Mouse (Mus musculus) cerebellum, adult 8-10 months (tissue): ENCODE measurements at regions not wholly inside any gene's neighbourhood (a gene's known extent, or its start where the extent isn't known, plus 50 kb on each side); places are given as distances from the start of the nearest gene placed in this dataset.

ENCODE experiments used
- DNase-seq: peaks from one replicate; pipeline ENCODE4 v3.0.0; 2022

- DNase-seq = peak; percentile 1
These were observed 376.9 kb upstream of the Luzp2 start for GRCm38 (mm10) chr7:54458386-54458785.

- no peak for DNase-seq
These were observed 344.0 kb upstream of the Luzp2 start for GRCm38 (mm10) chr7:54491254-54491653.

- no peak for DNase-seq
These were observed 330.1 kb upstream of the Luzp2 start for GRCm38 (mm10) chr7:54505235-54505634.

DNA sequence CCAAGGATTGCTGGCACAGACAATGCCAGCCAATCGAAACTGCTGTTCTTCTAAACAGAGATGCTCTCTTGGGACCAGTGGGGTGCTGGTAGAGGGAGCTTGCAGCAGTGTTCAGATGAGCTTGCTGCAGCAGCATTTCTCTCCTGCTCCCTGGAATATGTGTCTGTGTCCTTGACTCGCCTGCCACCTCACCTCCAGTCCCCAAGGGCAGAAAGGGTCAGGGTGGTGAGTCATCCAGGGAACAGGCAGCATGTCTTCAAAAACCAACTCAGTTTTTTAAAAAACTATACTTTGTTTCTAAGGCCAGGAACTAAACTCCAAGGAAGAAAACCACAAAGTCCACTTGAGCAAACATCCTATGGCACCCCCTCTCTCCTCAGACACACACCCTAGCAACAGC lies 328.3 kb upstream of the Luzp2 start:
- DNase-seq = no peak

- DNase-seq = no peak
These were observed 299.6 kb upstream of the Luzp2 start for GRCm38 (mm10) chr7:54535693-54536092.

DNA sequence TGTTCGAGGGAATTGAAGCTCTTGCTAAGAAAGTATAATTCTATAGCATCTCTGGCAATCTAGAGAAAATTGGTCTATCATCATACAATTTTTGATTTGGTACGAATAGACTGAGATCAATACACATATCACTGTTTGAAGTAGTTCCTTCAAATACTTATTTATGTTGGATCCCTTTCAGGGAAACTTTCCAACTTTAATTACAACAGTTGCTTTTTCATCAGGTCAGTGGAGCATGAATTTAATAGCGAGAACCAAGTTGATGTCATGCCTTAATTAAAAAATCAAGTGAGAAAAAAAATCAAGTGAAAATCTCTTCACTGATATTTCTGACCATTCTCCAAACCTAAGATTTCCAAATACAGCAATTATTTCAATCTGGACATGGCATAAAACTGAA lies 277.9 kb upstream of the Luzp2 start:
- DNase-seq = no peak

DNA sequence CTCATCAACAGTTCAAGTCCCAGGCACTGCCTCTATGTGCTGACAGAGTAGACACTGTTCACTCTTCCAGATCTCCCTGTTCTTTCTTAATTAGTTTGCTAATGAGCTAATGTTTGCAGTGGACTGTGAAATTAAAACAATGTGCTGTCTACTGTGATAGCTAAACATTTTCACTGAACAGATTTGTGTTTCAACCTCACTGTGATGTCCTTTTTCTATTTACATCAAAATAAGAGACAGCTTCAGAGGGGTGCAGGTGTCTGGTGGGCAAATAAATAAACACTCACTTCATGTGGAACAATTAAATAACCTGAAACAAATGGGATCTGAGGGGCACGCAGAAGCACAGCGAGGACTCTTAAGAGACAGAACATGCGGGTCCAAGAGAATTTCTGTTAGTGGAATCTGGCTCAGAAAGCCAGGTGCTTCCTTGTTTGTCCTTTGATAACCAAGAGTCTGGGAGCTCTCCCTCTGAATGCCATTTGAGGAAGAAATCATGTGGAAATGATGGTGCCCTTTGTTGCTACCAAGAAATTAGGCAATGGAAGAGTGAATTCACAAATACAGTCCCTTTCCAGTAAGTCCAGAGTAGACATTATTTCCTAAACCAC lies 269.6 kb upstream of the Luzp2 start:
- DNase-seq = no peak

- DNase-seq = no peak
These were observed 235.5 kb upstream of the Luzp2 start for GRCm38 (mm10) chr7:54599776-54600175.

GRCm38 (mm10) chr7:54622436-54622835 lies 212.9 kb upstream of the Luzp2 start:
- DNase-seq = no peak

GRCm38 (mm10) chr7:54633930-54634329 lies 201.4 kb upstream of the Luzp2 start:
- DNase-seq = peak; percentile 11

- no peak for DNase-seq
These were observed 200.8 kb upstream of the Luzp2 start for GRCm38 (mm10) chr7:54634348-54635035.

DNA sequence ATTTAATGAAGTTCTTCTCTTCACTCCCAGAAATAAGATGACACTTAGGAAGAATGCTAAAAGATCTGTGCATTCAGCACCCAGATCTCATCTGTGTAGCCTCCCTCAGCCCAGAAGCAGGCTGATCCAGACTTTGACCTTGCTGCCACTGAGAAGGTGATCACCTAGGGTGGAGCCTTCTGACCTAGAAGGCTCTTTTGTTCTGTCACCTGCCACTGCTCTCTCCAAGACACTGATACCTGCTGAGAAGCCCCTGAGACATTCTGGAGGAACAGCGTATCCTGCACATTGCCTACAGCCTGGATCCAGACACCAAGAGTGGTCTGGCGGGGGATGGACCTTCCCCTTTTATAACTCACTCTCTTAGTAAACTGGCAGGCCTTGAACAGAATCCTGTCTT lies 190.0 kb upstream of the Luzp2 start:
- no peak for DNase-seq

- DNase-seq = no peak
These were observed 186.3 kb upstream of the Luzp2 start for GRCm38 (mm10) chr7:54649025-54649424.
